Mouse (Mus musculus) hindbrain, embryonic 14.5 days (tissue): Measurements from ENCODE around the gene Paf1. TPM values are rescaled to one million over a fixed set of nuclear protein-coding genes. Genes with fewer than 3 reads are reported as not detected.

Source experiments
- ATAC-seq: fragments of 200-750 bp; cut with Nextera tagmentation; 2 replicates; pipeline ENCODE4 v1.8.0; 2017; ENCODE audit warnings: moderate number of reproducible peaks, mild to moderate bottlenecking, moderate TSS enrichment, moderate library complexity; ENCODE audit not compliant: low FRiP score
- DNase-seq: peaks from one replicate; pipeline ENCODE4 v3.0.0-alpha.2; 2015; ENCODE audit warnings: low spot score
- H3K27ac ChIP-seq: fragments of 300-500 bp; sonication (generic); 2 replicates; pipeline ENCODE4 v1.5.1; 2014; ENCODE audit warnings: mild to moderate bottlenecking, moderate library complexity
- H3K27me3 ChIP-seq: fragments of 300-500 bp; sonication (generic); 2 replicates; pipeline ENCODE4 v1.6.1; 2014; ENCODE audit warnings: mild to moderate bottlenecking, low read length, mixed read lengths; ENCODE audit not compliant: control insufficient read depth, insufficient read depth
- H3K36me3 ChIP-seq: fragments of 300-500 bp; sonication (generic); replicated peaks from 2 replicates; pipeline ENCODE4 v1.6.1; 2014; ENCODE audit not compliant: control insufficient read depth, insufficient read depth
- H3K4me1 ChIP-seq: fragments of 300-500 bp; sonication (generic); replicated peaks from 2 replicates; pipeline ENCODE4 v1.6.1; 2014; ENCODE audit warnings: antibody characterized with exemption, low read length, mixed read lengths; ENCODE audit not compliant: control insufficient read depth, insufficient read depth
- H3K4me2 ChIP-seq: fragments of 300-500 bp; sonication (generic); replicated peaks from 2 replicates; pipeline ENCODE4 v1.6.1; 2014; ENCODE audit warnings: mild to moderate bottlenecking, moderate library complexity
- H3K4me3 ChIP-seq: fragments of 300-500 bp; sonication (generic); replicated peaks from 2 replicates; pipeline ENCODE4 v1.5.1; 2014; ENCODE audit warnings: mild to moderate bottlenecking, low read length
- H3K9ac ChIP-seq: fragments of 300-500 bp; sonication (generic); 2 replicates; pipeline ENCODE4 v1.6.1; 2014
- H3K9me3 ChIP-seq: fragments of 300-500 bp; sonication (generic); 2 replicates; pipeline ENCODE4 v1.6.1; 2016; ENCODE audit warnings: low read length; ENCODE audit not compliant: control insufficient read depth
- WGBS: fragments of 180-500 bp; shearing (Covaris S2); extraction: QIAGEN DNeasy Blood & Tissue Kit; methylation state at CpG from one replicate; pipeline ENCODE4 v1.1.7; 2014; 5-methylcytosine and 5-hydroxymethylcytosine counted together
- polyA plus RNA-seq: library from polyadenylated mRNA; unstranded; fragments of >200 nt; fragmentation: Nextera tagmentation; extraction: Ambion mirVana; gene quantifications from 2 replicates; pipeline ENCODE4 v1.2.1, GENCODE M21; 2014

The Paf1 gene
- polyA plus RNA-seq, 1 experiment from 2014 or later = 73.9 TPM

DNA sequence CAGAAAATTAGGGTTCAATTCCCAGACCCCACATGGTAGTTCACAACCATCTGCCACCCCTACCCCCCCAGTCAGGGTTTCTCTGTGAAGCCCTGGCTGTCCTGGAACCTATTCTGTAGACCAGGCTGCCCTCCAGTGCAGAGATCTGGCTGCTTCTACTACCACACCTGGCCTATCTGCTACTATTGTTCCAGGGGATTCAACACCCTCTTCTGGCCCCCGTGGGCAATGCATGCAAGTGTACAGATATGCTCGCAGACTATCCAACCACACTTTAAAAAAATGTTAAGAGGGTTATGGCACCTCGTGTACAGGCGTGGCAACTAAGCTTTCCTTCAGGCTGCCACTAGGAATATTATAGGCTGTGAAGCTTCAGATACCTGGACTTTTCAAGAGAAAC is 20.1 kb downstream of the Paf1 start:
- Histone ChIP-seq H3K27me3 (no peaks in the 10 kb centered on the region), H3K4me2 (no peak overlapping the region), H3K4me3 (no peak overlapping the region), H3K9ac (no peak overlapping the region), H3K4me1 (no peaks in the 10 kb centered on the region), H3K9me3 (no peaks in the 10 kb centered on the region), H3K27ac (no peak overlapping the region), H3K36me3 (peaks cover 94% of the 10 kb centered on the region)
- 92% methylated on average over 4 of the region's 4 CpGs for WGBS
- no peak for ATAC-seq
- no peak for DNase-seq

DNA sequence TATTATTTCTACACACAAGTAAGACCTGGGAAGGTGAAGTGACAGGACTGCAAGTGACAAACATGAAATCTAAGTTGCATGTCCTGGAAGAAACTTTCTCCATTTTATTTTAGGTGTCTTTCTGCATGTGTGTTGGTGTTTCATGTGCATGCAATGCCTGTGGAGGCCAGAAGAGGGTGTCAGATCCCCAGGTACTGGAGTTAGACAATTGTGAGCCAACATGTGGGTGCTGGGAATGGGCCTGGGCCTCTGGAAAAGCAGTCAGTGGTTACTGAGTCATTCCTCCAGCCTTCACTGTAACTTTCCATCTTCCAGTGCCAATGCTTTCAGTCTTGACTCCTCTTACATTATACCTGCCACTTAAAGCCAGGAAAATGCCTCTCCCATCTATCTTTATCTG is 24.6 kb downstream of the Paf1 start:
- Histone ChIP-seq H3K9me3 (no peaks in the 10 kb centered on the region), H3K4me2 (no peak overlapping the region), H3K4me1 (no peaks in the 10 kb centered on the region), H3K36me3 (peaks cover 89% of the 10 kb centered on the region), H3K27ac (no peak overlapping the region), H3K9ac (no peak overlapping the region), H3K27me3 (no peaks in the 10 kb centered on the region), H3K4me3 (no peak overlapping the region)
- ATAC-seq (no peak), DNase-seq (no peak)

DNA sequence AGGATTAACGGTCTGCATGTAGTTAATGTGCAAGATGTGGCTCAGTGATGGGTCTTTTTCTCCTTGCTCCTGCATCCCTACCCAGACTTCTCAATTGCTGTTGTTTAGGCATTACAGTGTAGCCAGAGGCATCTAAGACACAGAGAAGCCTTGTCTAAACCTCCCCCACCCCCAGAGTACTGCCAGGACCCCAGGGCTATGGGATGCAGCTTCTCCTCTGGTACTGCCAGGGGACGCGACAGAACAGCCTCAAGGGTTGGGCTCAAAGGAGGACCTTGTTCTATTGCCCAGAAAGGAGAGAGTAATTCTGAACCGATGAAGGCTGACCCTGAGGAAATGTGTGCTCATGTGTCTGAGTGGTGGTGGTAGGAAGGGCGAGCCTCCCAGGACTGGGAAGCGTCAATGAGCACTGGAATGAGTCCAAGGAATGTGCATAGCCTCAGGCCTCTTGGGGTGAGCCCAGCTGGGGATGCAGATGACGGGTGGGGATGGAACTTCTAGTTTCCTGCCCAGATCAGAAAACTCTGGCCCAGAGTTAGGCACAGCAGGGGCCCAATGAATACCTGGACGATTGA is 25.4 kb downstream of the Paf1 start:
- WGBS = 82% methylated on average over 8 of the region's 8 CpGs
- no peaks in the 10 kb centered on the region for H3K27me3 ChIP-seq
- no peak for DNase-seq
- no peak overlapping the region for H3K9ac ChIP-seq
- no peak for ATAC-seq
- no peak overlapping the region for H3K4me2 ChIP-seq
- no peaks in the 10 kb centered on the region for H3K9me3 ChIP-seq
- H3K27ac ChIP-seq = no peak overlapping the region
- peaks cover 89% of the 10 kb centered on the region for H3K36me3 ChIP-seq
- H3K4me1 ChIP-seq = no peaks in the 10 kb centered on the region
- H3K4me3 ChIP-seq = no peak overlapping the region

DNA sequence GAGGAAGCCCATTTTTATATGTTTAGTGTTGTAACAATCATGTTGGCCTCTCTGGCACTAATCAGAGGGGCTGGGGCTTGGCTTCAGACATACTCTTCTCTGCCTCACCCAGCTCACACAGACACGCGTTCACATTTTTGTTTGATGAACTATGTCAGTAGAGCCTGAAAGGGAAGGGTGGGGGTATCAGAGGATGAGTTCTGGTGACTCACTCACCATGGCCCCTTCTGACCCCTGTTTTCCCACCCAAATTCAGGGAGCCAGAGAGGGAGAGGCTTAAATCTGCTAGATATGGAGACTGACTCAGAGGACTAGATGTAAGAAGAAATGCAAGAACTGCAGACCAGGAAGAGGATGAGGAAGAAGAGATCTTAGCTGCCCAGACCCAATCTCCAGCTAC is 26.7 kb downstream of the Paf1 start:
- Histone ChIP-seq H3K27ac (no peak overlapping the region), H3K9me3 (no peaks in the 10 kb centered on the region), H3K27me3 (no peaks in the 10 kb centered on the region), H3K4me3 (no peak overlapping the region), H3K4me2 (no peak overlapping the region), H3K4me1 (no peaks in the 10 kb centered on the region), H3K36me3 (peaks cover 87% of the 10 kb centered on the region), H3K9ac (no peak overlapping the region)
- 100% methylated on average over 2 of the region's 2 CpGs for WGBS
- ATAC-seq = no peak
- DNase-seq = no peak

DNA sequence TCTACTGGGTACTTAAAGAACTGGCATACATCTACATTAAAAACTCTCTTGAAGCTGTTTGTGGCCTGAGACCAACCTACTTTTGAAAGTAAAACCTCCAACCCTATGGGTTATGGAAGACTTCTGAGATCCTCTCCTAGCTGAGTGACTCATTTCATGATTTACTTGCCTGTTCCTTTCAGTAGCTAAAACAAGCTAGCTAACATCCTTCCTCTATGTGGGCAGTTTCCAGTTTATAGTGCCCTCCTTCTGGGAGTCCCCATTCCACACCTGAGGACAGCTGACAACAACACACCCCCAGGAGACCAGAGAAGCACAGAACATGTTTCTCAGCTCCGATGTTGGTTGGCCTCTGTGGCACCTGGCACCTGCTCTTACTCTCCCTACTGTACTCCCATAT is 30.3 kb downstream of the Paf1 start:
- 96% methylated on average over 1 of the region's 1 CpGs for WGBS
- H3K4me2 ChIP-seq = no peak overlapping the region
- no peak overlapping the region for H3K27ac ChIP-seq
- no peak for ATAC-seq
- no peak overlapping the region for H3K4me3 ChIP-seq
- H3K36me3 ChIP-seq = peaks cover 61% of the 10 kb centered on the region
- H3K9me3 ChIP-seq = no peaks in the 10 kb centered on the region
- H3K4me1 ChIP-seq = no peaks in the 10 kb centered on the region
- H3K27me3 ChIP-seq = no peaks in the 10 kb centered on the region
- no peak overlapping the region for H3K9ac ChIP-seq
- no peak for DNase-seq

DNA sequence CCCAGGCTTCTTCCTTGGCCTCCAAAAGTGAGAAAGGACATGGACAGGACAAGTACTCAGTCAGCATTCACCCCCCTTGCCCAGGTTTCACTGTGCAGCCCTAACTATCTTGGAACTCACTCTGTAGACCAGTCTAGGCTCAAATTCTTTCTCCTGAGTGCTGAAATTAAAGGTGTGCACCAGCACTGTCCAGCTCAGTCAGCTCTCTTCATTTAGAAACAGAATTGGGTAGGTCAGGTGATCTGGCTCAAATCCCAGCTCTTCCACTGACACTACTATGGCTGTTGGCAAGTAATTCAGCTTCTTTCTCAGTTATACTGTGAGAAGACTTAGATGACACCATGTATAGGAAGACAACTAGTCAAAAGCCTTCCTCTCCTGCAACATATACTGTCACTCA is 35.0 kb downstream of the Paf1 start:
- DNase-seq = no peak
- Histone ChIP-seq H3K4me1 (peaks cover 10% of the 10 kb centered on the region), H3K27me3 (no peaks in the 10 kb centered on the region), H3K36me3 (peaks cover 32% of the 10 kb centered on the region), H3K4me3 (no peak overlapping the region), H3K27ac (no peak overlapping the region), H3K9me3 (no peaks in the 10 kb centered on the region), H3K9ac (no peak overlapping the region), H3K4me2 (no peak overlapping the region)
- ATAC-seq = no peak

DNA sequence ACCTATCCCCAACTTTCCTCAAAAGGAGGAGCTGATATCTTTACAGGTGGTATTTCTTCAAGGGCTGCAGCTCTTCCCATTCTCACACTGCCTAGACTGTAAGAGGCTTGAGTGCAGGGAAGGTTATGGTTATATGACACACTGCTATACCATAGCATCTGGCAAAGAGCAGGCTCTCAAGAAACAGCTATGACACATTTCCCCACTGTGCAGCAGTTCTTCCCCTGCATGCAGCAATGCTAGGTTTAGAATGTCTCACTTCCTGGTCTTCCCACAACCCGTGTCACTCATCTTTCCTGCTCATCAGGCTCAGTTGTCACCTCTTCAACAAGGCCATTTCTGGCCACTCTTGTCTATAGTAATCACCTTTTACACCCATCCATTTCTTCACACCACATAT is 37.8 kb downstream of the Paf1 start:
- Histone ChIP-seq H3K27me3 (no peaks in the 10 kb centered on the region), H3K36me3 (peaks cover 29% of the 10 kb centered on the region), H3K4me2 (no peak overlapping the region), H3K4me3 (no peak overlapping the region), H3K27ac (no peak overlapping the region), H3K4me1 (peaks cover 37% of the 10 kb centered on the region), H3K9me3 (no peaks in the 10 kb centered on the region), H3K9ac (no peak overlapping the region)
- DNase-seq (no peak), ATAC-seq (no peak)
- WGBS = 76% methylated on average over 1 of the region's 1 CpGs

DNA sequence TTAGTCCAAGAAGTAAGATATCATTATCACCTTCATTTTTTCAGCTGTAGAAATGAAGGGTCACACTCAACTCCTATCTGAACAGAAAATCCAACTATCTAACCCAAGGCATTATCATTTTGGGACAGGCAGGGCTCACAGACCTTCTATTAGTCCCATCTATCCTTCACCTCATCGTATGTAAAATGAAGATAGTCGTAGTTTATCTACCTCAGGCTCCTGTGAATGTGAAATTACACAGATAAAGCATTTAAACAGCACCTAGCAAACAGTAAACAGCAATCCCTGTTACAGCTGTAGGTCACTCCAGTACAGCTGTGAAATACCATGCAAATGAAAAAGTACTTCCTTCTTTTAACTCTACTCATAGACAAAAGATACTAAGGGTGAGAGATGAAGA is 39.5 kb downstream of the Paf1 start:
- no peak overlapping the region for H3K27ac ChIP-seq
- no peak overlapping the region for H3K4me3 ChIP-seq
- peaks cover 26% of the 10 kb centered on the region for H3K36me3 ChIP-seq
- no peak overlapping the region for H3K9ac ChIP-seq
- no peak for ATAC-seq
- no peak overlapping the region for H3K4me2 ChIP-seq
- no peaks in the 10 kb centered on the region for H3K9me3 ChIP-seq
- no peaks in the 10 kb centered on the region for H3K27me3 ChIP-seq
- WGBS = 96% methylated on average over 2 of the region's 2 CpGs
- H3K4me1 ChIP-seq = peaks cover 38% of the 10 kb centered on the region
- DNase-seq = no peak

DNA sequence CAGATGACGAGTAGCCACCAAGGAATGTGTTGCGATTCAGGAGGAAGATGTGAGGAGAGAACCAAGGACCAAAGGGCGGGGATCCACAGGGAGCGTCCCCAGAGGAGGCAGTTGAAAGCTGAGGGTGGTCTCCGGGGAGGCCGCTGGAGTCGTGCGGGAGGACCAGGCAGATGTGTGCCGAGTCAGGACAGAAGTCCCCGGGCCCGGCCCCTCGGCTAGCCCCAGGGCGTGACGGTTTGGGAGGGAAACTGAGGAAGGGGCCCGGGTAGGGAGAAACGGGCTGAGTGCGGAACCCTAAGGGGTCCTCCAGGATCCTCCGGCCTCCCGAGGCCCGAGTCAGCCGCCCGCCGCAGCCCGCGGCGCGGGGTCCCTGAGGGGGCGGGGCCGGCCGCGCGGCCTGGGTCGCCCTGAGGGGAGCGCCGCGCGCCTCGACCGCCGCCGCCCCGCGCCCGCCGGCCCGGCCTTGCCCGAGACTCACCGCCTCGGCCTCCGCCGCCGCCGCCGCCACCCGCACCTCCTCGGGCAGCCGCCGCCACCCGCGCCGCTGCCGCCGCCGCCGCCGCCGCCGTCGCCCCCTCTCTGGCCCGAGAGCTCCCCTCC is 43.0 kb downstream of the Paf1 start:
- peak overlapping the region; percentile 75 for H3K27ac ChIP-seq
- peak overlapping the region; percentile 93 for H3K4me3 ChIP-seq
- ATAC-seq (peak; percentile 39), DNase-seq (no peak)
- peak overlapping the region; percentile 87 for H3K4me2 ChIP-seq
- under 1% methylated on average over 36 of the region's 70 CpGs for WGBS
- peak overlapping the region; percentile 98 for H3K9ac ChIP-seq
- no peaks in the 10 kb centered on the region for H3K9me3 ChIP-seq
- H3K4me1 ChIP-seq = peaks cover 38% of the 10 kb centered on the region
- no peaks in the 10 kb centered on the region for H3K27me3 ChIP-seq
- H3K36me3 ChIP-seq = peaks cover 25% of the 10 kb centered on the region
